Mouse (Mus musculus): ENCODE data around the gene Pofut2.

Pofut2 gene

DNA sequence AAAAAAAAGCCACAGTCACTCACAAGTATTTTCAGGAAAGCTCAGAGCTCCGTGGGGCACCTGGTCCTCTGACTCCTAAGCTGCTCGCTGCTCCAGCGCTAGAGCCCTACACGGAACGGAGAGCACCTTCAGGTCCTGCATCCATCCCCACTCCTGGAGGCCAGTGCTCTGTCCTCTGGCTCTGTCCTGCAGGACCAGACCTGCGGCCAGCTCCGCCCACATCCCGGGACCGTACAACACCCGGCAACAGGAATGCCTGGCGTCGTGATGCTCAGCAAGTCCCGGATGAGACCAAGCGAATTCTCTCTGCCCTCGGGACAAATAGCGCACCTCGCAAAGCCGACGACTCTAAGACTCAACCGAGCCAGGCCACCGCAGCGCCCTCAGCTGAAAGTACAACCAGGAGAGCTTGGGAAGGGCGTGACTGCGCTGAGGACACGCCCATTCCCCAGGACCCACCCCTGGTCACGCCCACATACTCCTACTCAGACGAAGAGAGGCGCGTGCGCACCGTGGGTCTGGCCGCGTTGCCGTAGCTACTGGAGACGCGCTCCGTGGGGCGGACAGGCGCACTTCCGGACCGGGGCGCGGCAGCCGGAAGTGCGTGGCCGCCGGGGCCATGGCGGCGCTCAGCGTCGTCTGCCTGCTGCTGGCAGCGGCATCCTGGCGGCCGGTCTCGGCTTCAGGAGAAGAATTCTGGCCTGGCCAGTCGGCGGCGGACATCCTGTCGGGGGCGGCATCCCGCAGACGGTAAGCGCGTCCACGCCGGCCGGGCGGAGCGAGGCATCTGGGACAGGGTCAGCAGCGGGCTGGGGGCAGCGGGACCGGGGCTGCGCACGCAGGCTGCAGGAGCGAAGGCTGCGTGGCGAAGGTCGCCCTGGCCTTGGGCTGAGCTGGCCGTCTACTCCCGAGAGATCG is at the start of gene Pofut2:
Pofut2 (plus strand) TSS at position 515 of the 918 bp plus-strand sequence.
- DNase-seq (ENCODE audit: inconsistent ontology term): peak; percentile 99

DNA sequence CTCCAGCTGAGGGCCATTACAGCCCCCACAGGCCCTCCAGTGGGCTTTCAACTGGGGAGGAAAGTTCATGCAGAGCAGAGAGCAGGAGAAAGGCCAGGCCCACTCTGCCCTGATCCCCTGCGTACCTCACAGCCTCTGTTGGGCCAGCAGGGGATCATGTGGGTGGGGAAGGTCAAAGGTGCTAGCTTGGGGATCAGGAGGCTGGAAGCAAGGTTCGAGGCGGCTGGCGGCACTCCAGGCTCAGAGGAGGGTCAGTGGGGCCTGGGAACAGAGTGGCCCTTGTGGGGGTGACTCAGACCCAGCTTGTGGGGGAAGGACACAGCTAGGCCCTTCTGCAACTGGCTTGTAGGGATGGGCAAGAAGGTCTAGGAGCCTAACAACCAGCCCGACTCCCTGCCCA is 49.8 kb upstream of the Pofut2 start:
- DNase-seq (ENCODE audit: inconsistent ontology term): no peak

DNA sequence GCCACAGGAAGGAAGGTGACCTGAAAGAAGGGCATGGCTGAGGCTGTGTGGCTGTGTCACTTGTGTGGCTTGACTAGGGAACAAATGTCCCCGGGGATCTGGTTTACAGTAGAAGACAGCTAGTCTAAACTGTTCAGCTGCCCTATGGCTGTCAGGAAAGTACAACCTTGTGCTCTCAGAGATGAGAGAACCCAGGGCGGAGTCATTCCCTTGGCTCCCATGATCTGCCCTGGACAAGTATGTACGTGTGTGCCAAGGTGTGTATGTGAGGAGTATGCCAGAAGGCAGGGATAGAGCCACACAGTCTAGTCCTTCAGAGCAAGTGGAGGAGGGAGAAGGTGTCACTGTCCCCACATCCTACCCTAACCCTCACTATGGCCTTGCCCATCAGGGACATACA is 48.4 kb upstream of the Pofut2 start:
- no peak for DNase-seq (ENCODE audit: inconsistent ontology term)

DNA sequence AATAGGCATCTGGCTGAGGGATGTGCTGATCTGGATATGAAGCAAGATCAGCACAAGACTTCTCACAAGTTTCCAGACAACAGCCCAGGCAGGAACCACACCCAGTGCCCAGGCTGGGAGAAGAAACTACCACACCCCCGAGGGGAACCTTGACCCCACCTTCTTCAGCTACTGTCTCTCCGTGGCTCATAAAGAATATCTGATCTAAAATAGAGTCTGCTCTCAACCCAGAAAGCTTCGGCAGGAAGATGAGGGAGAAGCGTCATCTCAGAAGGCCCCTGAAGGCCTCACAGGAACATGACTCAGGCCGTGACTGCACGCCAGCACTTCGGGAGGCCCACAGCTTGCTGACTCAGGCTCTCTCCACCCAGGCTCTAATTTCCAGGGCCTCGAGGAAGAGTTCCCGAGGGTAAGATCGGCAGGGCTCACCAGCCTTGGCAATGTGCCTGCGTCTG is 47.9 kb upstream of the Pofut2 start:
- peak; percentile 73 for DNase-seq (ENCODE audit: inconsistent ontology term)

DNA sequence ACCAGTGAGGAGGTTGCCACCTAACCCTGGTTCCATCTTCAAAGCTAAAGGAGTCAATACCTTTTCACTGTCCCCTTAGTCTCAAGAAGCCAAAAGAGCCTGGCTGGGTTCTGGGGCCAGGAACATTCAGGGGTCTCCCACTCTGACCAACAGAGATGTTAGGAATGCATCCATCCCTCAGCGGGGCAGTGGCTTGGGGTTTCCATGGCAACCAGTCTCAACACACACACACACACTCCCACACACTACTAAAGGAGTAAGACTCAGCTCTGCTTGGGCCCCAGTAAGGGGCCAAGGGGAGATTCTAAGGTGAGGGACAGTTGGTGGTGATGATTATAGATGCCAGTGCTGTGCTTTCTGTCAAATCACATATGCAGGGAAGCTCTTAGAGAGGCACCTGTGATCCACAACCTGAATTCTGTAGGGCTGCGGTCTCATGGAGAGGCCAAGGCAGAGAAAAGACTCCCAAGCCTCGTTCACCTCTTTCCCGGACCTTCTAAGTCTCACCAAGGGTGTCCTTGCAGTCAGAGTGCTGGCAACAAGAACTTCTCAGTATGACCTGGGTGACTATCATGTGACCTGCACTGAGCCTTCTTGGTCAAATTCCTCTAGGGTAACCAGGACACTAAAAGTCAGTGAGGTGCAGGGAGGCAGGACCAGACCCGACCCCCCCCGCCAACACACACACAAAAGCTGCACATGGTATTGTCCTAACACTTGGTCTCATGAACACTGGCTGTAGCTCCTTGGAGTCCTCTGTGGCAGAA is 46.5 kb upstream of the Pofut2 start:
- DNase-seq (ENCODE audit: inconsistent ontology term): peak; percentile 37

DNA sequence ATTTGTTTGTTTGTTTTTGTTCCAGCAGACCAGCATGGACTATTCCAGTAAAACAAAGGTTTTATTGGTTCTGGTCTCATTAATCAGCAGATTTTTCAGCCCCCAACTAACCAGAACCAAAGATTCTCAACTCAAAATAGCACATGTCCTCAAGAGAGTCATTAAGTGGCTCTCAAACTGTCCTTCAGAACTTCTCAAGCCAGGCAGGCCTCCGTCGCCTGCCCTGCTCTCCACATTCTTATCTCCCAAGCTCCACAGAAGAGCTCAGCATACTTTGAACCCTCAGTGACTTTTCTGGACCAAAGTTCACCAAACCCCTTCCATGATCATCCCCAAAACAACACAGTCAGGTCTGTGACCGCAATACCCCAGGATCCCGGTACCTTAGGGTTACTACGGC is 45.5 kb upstream of the Pofut2 start:
- DNase-seq (ENCODE audit: inconsistent ontology term): no peak

DNA sequence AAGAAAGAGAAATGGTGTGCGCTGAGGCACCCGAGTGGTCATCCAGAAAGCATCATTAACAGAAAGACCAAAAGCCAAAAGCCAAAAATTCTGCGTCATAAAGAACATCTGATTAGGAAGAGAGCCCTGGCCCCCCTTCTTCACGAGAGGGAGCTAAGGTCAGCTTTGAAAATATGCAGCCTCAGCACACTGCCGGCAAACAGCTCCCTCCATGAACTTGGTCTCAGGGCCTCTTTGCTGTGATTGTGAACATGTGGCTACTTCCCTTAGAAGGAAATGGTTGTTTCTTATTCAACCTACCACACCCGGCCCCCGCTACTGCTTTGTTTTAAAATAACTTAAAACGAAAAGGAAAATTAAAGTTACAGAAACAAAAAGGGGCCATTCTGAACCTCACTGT is 44.4 kb upstream of the Pofut2 start:
- no peak for DNase-seq (ENCODE audit: inconsistent ontology term)

DNA sequence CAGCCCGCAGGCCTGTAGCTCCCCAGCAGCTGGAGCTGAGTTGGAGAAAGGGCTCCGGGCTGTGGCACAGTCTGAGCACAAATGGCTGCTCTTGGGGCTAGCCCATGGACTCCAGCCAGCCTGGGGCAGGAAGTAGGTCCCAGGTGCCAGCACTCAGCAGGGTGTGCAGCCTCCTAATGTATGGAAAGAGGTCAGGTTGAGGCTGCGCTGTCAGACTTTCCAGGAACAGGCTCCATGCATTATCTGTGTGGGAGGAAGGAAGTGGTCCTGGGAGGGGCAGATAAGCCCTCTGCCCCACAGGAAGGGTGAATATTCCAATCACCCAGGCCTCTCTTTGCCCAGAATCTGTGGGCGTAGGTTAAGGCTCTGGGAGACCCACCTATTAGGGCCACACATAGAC is 43.4 kb upstream of the Pofut2 start:
- DNase-seq (ENCODE audit: inconsistent ontology term): no peak

DNA sequence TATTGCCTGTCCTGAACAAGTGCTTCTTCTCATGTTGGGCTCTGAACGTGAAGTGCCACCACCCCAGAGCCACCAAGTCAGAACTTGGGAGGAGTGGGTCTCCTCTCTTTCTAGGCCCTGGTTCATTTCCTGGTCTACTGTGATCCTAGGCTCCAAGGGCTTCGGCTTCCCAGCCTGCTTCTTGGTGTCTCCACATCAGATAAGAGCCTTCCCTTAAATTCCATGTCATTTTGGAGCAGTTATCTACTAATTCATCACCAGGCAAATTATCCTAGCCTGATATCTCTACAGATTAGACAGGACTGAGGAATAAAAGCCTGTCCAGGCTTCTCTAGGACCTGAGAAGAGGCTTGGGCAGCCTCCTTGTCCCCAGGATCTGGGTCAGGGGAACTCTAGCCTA is 42.7 kb upstream of the Pofut2 start:
- DNase-seq (ENCODE audit: inconsistent ontology term): no peak

DNA sequence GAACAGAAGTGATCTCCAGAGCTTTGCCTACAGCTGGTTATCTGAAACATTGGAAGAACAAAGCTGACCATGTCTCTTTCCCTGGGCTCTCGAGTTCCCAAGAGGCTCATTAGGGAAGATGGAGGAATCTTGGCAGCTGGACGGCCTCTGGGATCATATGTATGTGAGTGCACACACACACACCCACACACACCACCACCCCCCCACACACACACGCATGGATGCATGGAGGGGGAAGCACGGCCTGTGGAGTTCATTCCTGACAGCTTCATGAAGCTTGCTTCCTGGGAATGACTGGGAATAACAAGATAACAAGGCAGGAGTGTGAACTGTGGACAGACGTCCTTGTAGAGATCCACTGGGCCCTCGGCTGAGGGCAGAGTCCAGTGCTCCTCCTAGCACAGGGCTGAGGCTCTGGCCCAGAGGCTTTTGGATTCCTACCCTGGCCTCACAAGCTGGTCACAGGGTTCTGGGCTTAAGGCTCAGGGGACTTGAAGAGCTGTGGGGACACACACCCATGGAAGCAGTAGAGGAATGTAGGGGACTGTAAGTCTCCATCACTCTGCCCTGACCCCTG is 41.8 kb upstream of the Pofut2 start:
- DNase-seq (ENCODE audit: inconsistent ontology term): no peak

DNA sequence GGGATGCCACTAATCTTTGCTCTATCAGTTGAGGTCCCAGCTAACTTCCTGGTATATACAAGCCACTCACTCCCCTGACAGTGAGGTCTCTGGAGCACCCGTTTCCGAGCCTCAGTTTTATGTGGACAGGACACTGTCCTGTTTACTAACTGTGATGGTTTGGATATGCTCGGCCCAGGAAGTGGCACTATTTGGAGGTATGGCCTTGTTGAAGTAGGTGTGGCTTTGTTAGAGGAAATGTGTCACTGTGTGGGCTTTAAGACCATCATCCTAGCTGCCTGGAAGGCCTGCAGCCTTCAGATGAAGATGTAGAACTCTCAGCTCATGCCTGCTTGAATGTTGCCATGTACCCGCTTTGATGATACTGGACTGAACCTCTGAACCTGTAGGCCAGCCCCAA is 41.0 kb upstream of the Pofut2 start:
- no peak for DNase-seq (ENCODE audit: inconsistent ontology term)

DNA sequence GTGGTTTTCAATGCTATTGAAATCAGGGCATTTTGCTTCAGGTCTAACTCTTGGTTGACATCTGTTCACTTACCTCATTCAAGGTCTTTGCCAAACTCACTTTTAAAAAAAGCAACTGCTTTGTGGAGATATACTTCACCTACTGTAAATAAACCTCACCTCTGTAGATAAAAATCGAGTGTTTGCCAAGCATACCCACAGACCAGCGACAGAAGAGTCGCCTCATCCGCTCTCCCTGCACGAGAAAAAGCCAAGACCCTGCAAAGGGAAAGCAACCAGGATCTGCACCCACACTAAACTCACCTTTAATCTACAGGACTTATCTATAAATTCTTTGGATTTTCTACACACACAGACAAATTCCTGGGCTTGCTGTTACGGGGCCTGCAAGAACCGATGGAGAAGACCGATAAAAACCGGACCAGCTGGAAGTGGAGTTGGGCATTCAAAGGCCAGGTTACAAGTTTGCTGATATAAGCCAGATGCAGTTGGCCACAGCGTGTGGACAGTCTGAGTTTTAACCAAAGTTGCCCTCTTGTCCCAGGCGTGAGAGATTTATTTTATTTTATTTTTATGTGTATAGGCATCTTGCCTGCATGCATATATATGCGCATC is 39.5 kb upstream of the Pofut2 start:
- no peak for DNase-seq (ENCODE audit: inconsistent ontology term)

DNA sequence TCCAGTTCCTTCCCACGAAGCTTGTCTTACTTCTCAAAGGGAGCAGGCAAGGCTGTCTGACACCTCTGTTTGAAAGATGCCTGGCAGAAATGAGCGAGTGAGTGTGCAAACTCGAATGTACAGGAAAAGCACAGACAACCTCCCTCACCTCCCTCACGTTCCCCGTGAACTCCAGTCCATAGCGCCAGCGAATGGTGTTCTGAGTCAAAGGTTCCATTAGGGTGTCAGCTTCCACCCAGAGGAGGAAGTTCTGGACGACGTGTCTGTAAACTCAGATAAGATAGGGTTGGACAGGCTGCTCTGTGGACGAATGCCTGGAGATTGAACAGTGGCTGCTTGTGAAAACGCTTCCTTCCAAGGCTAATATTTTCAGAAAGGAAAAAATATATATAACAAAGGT is 37.9 kb upstream of the Pofut2 start:
- no peak for DNase-seq (ENCODE audit: inconsistent ontology term)

DNA sequence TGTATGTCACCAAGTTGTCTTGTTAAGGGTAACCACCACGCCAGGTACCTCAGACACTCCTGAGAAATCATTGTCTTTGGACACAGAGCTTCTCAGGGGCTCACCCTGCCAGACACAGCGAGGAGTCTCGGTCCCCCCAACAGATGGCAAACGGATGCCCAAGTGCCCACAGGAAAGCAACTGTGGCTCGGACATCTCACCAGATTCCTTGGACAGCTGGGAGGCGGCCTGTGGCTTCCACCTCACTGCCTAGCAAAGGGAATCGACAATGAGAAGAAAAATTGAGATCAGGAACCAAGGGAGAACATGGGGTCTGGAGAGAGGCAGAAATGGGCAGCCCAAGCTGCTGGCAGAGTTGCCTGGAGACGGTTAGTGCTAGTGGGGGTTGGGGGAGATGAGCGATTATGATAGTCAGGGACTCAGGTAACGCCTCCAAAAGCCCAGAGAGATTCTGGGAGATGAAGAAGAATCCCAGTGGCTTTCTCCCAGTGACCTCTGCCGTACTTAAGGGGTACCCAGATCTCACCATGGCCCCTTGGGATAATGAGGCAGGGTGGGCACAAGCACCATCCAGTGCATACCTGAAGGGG is 36.0 kb upstream of the Pofut2 start:
- DNase-seq (ENCODE audit: inconsistent ontology term): no peak

DNA sequence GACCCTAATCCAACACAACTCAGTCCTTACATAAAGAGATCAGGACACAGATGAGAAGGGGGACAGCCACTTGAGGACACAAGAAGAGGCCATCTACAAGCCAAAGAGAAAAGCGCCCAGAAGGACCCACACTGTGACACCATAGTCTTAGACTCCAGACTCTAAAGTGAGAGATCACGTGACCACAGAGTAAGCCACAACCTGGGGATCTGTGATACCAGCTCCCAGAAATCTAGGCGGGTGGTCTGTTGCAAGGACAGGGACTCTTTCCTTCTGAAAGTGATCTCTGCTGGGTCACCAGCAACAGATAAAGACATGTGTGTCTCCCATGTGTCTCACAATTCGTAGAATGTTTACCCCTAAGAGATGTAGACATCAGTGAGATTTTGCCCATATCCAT is 34.6 kb upstream of the Pofut2 start:
- no peak for DNase-seq (ENCODE audit: inconsistent ontology term)

DNA sequence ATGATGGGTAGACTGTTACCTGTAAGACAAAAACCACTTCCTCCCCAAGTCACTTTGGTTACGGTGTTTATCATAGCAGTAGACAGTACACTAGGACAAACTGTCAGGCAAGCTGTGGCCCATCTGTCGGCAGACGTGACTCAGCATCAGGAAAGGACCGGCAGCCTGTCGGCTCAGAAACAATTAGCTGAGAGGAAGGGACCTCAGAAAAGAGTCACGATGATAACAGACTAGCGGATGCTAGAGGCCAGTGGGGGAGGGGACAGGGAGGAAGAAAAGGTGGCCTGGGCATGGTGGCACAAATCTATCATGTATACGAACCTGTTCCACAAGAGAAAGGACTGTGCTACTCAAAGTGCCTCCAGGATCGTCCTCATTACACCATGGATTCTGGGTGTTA is 33.6 kb upstream of the Pofut2 start:
- DNase-seq (ENCODE audit: inconsistent ontology term): no peak

DNA sequence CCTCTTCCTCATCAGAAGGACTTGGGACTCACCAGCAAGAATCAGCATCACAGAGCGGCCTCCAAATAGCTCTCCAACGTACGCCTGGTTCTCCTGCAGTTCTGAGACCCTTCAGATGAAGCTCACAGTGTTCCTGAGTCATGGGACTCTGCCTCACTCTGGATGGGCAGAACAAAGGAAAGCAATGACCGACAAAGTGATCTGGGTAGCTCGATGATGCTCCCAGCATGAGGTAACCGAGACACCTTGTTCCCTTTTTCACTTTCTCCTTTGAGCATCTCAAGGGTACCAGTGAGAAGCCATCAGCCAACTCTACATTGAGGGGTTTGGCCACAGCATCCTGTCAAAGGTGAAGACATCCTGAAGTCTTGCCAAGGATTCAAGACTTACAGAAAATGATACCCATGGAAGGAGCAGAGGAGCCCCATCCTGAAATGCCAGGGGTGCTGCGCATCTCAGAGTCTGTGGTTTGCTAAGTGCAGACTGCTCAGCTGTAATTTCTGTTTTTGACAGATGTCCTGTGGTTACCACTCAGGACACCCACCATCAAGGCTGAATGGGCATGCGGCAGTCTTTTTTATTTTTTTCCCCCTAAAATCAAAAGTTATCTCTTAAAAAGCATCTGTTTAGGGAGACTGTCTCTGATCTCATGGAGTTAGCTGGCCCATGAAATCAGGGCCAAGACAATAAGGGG is 32.9 kb upstream of the Pofut2 start:
- DNase-seq (ENCODE audit: inconsistent ontology term): no peak

DNA sequence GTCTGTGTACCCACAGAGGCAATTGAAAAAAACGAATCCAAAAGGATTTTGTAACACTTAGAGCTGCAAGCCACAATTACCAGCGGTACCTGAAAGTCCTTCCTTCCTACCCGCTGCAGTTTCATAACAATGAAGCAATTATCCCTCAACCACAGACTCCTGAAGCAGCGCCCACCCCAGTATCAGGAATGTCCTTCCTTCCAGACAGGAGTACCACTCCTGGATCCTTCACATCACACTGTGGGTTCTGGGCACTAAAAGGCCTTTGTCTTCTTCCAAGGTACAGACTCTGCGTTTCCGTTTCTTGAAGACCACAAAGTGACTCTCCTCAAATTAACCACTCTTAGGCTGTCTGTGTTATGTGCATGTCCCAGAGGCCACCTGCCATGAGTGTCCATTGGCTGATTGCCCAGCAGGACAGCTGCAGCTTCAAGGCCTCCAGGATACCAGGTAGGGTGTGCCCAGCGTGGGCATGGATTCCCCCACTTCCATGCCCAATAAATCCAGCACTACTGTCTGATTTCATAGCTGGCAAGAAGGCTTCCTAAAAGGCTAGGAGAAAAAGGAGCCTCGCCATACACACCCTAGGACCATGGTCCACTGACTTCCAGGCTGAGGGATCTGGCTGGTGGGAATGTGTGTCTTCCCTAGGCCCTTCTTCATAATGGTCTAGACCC is 32.2 kb upstream of the Pofut2 start:
- peak; percentile 39 for DNase-seq (ENCODE audit: inconsistent ontology term)

DNA sequence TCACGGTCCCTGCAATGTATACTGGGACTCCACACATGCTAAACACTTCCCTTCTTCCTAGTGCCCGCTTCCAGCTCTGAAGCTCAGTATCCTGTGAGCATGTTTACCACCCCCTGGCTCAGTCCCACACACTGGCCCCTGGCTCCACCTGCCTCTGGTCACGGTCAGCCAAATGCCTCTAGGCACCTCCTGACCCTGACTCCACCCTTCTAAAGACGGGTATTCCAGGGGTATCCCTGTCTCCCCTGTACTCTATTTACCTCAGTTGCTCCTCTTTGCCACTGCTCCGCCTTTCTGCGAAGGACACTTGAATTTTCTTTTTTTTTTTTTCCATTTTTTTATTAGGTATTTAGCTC is 31.7 kb upstream of the Pofut2 start:
- no peak for DNase-seq (ENCODE audit: inconsistent ontology term)
